8 mouse cellular contexts compared by ENCODE assay signal in genomic region chr10:109010241-109011193, GRCm38 (mm10). TPM values are rescaled to one million over a fixed set of nuclear protein-coding genes. Genes with fewer than 3 reads are reported as not detected.
DNase-seq lines count a peak whose midpoint lies in the region; ATAC-seq lines count a peak whose summit lies in the region.

Syt1 (minus strand) TSS chr10:109010982.

- no peak within 1 kb of the TSS for H3K27ac ChIP-seq in embryonic facial prominence, embryonic 13.5 days
- H3K27ac ChIP-seq in heart, embryonic 16.5 days (ENCODE audit: low read length), result no peak within 1 kb of the TSS

- peak within 1 kb of the TSS; percentile 98 for H3K4me2 ChIP-seq in embryonic facial prominence, embryonic 13.5 days
- H3K4me2 ChIP-seq in heart, embryonic 16.5 days (ENCODE audit: low read depth, low read length), result peak within 1 kb of the TSS; percentile 93

- H3K4me3 ChIP-seq in embryonic facial prominence, embryonic 13.5 days, result peak within 1 kb of the TSS; percentile 53
- peak within 1 kb of the TSS; percentile 58 for H3K4me3 ChIP-seq in heart, embryonic 16.5 days (ENCODE audit: low read length)

- peaks cover 43% of the 10 kb centered on the region for H3K27me3 ChIP-seq in embryonic facial prominence, embryonic 13.5 days
- peaks cover 7% of the 10 kb centered on the region for H3K27me3 ChIP-seq in heart, embryonic 16.5 days (ENCODE audit: control insufficient read depth, insufficient read depth, low read length)

- peak; percentile 95 for ATAC-seq in embryonic facial prominence, embryonic 13.5 days (ENCODE audit: insufficient number of reproducible peaks, insufficient read depth, low FRiP score, low TSS enrichment, low read depth)
- peak; percentile 87; the same call in 1 of the 2 replicates for ATAC-seq in heart, embryonic 16.5 days (replicated peaks; ENCODE audit: extremely low read depth, insufficient read depth, low FRiP score)

- DNase-seq in ES-CJ7 (ENCODE audit: low read depth, low spot score), result peak; percentile 88
- DNase-seq in adrenal gland, postnatal 14 days, result peak; percentile 60
- DNase-seq in left cerebral cortex, adult 11 months (ENCODE audit: low spot score), result peak; percentile 89
- peak; percentile 16 to 41 for DNase-seq in lung, postnatal 4 days
- peak; percentile 97 for DNase-seq in right cerebral cortex, adult 18-20 months
- DNase-seq in urinary bladder, adult 2 months (ENCODE audit: low spot score), result no peak

- no peaks in the 10 kb centered on the region for H3K9me3 ChIP-seq in embryonic facial prominence, embryonic 13.5 days
- H3K9me3 ChIP-seq in heart, embryonic 16.5 days (replicated peaks; ENCODE audit: control insufficient read depth, low read length), result no peaks in the 10 kb centered on the region

- H3K9ac ChIP-seq in embryonic facial prominence, embryonic 13.5 days, result peak within 1 kb of the TSS; percentile 49
- peak within 1 kb of the TSS; percentile 26 for H3K9ac ChIP-seq in heart, embryonic 16.5 days (ENCODE audit: low read length)

- peaks cover 19% of the 10 kb centered on the region for H3K4me1 ChIP-seq in embryonic facial prominence, embryonic 13.5 days
- H3K4me1 ChIP-seq in heart, embryonic 16.5 days (ENCODE audit: control insufficient read depth, insufficient read depth, low read length), result no peaks in the 10 kb centered on the region

- WGBS in embryonic facial prominence, embryonic 13.5 days, result under 1% methylated on average over 37 of the region's 37 CpGs
- 2% methylated on average over 37 of the region's 37 CpGs for WGBS in heart, embryonic 16.5 days

- no peaks in the 10 kb centered on the region for H3K36me3 ChIP-seq in embryonic facial prominence, embryonic 13.5 days
- H3K36me3 ChIP-seq in heart, embryonic 16.5 days (ENCODE audit: control insufficient read depth, insufficient read depth), result no peaks in the 10 kb centered on the region

RNA-seq across cellular contexts. Expression of gene Syt1, which starts in this region (rescaled TPM):
- total RNA-seq in adrenal gland, postnatal 14 days (2021), result 12.6 and 23.3 TPM in 2 replicates
- polyA plus RNA-seq in embryonic facial prominence, embryonic 13.5 days (2015; fragmentation: Nextera tagmentation; extraction: Ambion mirVana), result 2.6 and 3.5 TPM in 2 replicates
- polyA plus RNA-seq in heart, embryonic 16.5 days (2015; fragmentation: Nextera tagmentation; extraction: Ambion mirVana), result 0.56 and 0.91 TPM in 2 replicates
- 0.58 and 0.88 TPM in 2 replicates for polyA plus RNA-seq in urinary bladder, adult 2 months (2012; rRNA removed)

Comparison
In these comparisons a context has a peak if more than half of its experiments do, and no peak if none do; other contexts are left out.
1. Peak in ATAC-seq, H3K4me3 ChIP-seq, H3K9ac ChIP-seq and H3K4me2 ChIP-seq in heart, embryonic 16.5 days; RNA of the gene not detected or under 1 TPM.